Mouse (Mus musculus) left cerebral cortex, postnatal 14 days (tissue): ENCODE measurements around the gene Pou2f2. TPM values are rescaled to one million over a fixed set of nuclear protein-coding genes. Genes with fewer than 3 reads are reported as not detected.
"Not testable (repeated sequence)": the region's sequence is repeated elsewhere in the genome, so short reads cannot be mapped to it uniquely, and the experiment has no call there.

Source experiments
- DNase-seq, 2 experiments: peaks; one replicate each; pipeline ENCODE4 v3.0.0; 2021 to 2022; ENCODE audit warnings: low spot score in 2 of 2, mixed read lengths in 1 of 2
- intact Hi-C: fragments of 180-260 bp; cut with DNase I; formaldehyde crosslinking; loops from one replicate; pipeline ENCODE4 v1.15.1; 2025
- total RNA-seq, 2 experiments: library from RNA; stranded (reverse); gene quantifications; 2 replicates each; pipeline ENCODE4 v1.2.3; 2021

Gene Pou2f2
- total RNA-seq, 2 experiments from 2014 or later, result 11.5 to 13.0 TPM

- intact Hi-C loops, result no loop called here
- peak; percentile 98 to 99 for DNase-seq
Observed at GRCm38 (mm10) chr7:25076663-25077413, 102.7 kb downstream of the Pou2f2 start.

- intact Hi-C loops, result no loop called here
- no peak for DNase-seq
Observed at GRCm38 (mm10) chr7:25076296-25076662, 103.2 kb downstream of the Pou2f2 start.

- intact Hi-C loops, result loop anchor here (5.0 kb wide), 2 partner anchors 37 to 67 kb away; partner anchors contain the start of gene Atp1a3
- peak; percentile 76 to 95 for DNase-seq
Observed at GRCm38 (mm10) chr7:25073924-25074323, 105.6 kb downstream of the Pou2f2 start.

- peak; percentile 66 to 79 for DNase-seq
- intact Hi-C loops, result loop anchor here (5.0 kb wide), 2 partner anchors 36 to 66 kb away; partner anchors contain the start of gene Atp1a3
Observed at GRCm38 (mm10) chr7:25072716-25073390, 106.7 kb downstream of the Pou2f2 start.

GRCm38 (mm10) chr7:25071979-25072715 is 107.4 kb downstream of the Pou2f2 start, which contains the start of the genes Grik5 and Zfp574:
Gene Grik5, minus strand, starts transcription at chr7:25072346.
Gene Zfp574, plus strand, starts transcription at chr7:25072567.
- DNase-seq, result no peak
- intact Hi-C loops, result loop anchor here (5.0 kb wide), 2 partner anchors 35 to 65 kb away; partner anchors contain the start of gene Atp1a3

- DNase-seq, result peak; percentile 74 to 84
- intact Hi-C loops, result no loop called here
Observed at GRCm38 (mm10) chr7:25068724-25069123, 110.8 kb downstream of the Pou2f2 start.

- intact Hi-C loops, result no loop called here
Observed at GRCm38 (mm10) chr7:25067909-25068656, 111.4 kb downstream of the Pou2f2 start.

GRCm38 (mm10) chr7:25067338-25067737 is 112.2 kb downstream of the Pou2f2 start:
- DNase-seq, result no peak

More at GRCm38 (mm10) chr7:25067909-25068656, 111.4 kb downstream of the Pou2f2 start:
- no peak for DNase-seq

GRCm38 (mm10) chr7:25063900-25064299 is 115.6 kb downstream of the Pou2f2 start:
- intact Hi-C loops, result no loop called here
- DNase-seq, result peak in 1 of 2 experiments; percentile 67

More at GRCm38 (mm10) chr7:25067338-25067737, 112.2 kb downstream of the Pou2f2 start:
- intact Hi-C loops, result no loop called here

GRCm38 (mm10) chr7:25063346-25063745 is 116.2 kb downstream of the Pou2f2 start:
- intact Hi-C loops, result no loop called here
- DNase-seq, result no peak

- DNase-seq, result no peak
- intact Hi-C loops, result no loop called here
Observed at GRCm38 (mm10) chr7:25058836-25059235, 120.7 kb downstream of the Pou2f2 start.

GRCm38 (mm10) chr7:25058394-25058793 is 121.1 kb downstream of the Pou2f2 start:
- no peak for DNase-seq

GRCm38 (mm10) chr7:25057888-25058287 is 121.6 kb downstream of the Pou2f2 start:
- intact Hi-C loops, result no loop called here
- no peak for DNase-seq

More at GRCm38 (mm10) chr7:25058394-25058793, 121.1 kb downstream of the Pou2f2 start:
- intact Hi-C loops, result no loop called here

- intact Hi-C loops, result no loop called here
- DNase-seq, result no peak
Observed at GRCm38 (mm10) chr7:25056951-25057350, 122.6 kb downstream of the Pou2f2 start.

GRCm38 (mm10) chr7:25052587-25052986 is 126.9 kb downstream of the Pou2f2 start:
- DNase-seq, result no peak
- intact Hi-C loops, result no loop called here

- intact Hi-C loops, result no loop called here
- peak; percentile 68 to 73 for DNase-seq
Observed at GRCm38 (mm10) chr7:25049295-25049930, 130.1 kb downstream of the Pou2f2 start.

GRCm38 (mm10) chr7:25047363-25047762 is 132.2 kb downstream of the Pou2f2 start:
- DNase-seq, result peak; percentile 53 to 73
- intact Hi-C loops, result no loop called here

GRCm38 (mm10) chr7:25044599-25044998 is 134.9 kb downstream of the Pou2f2 start:
- DNase-seq, intact Hi-C loops: not testable (repeated sequence)
